Mouse (Mus musculus) CH12.LX (cell line): ENCODE results near the gene Cdh24. TPM values are rescaled to one million over a fixed set of nuclear protein-coding genes. Genes with fewer than 3 reads are reported as not detected.
A peak's percentile ranks its signal among the peaks of the same experiment; 100 is the strongest.

ENCODE experiments used
- DNase-seq: peaks from one replicate; pipeline ENCODE4 v3.0.0-alpha.2; 2013; ENCODE audit errors: extremely low read depth
- H3K27ac ChIP-seq: 2 replicates; pipeline ENCODE4 v1.5.1; 2012; ENCODE audit warnings: low read depth, mild to moderate bottlenecking, control low read depth, moderate library complexity; ENCODE audit not compliant: insufficient read depth
- H3K27me3 ChIP-seq: replicated peaks from 2 replicates; pipeline ENCODE3; 2012; ENCODE audit warnings: inconsistent platforms
- H3K36me3 ChIP-seq, 2 experiments: replicated peaks in 1 of 2; 2 replicates each; pipeline versions ENCODE3 to v1.6.1; 2012; ENCODE audit warnings: inconsistent platforms in 1 of 2, low read length in 1 of 2, mild to moderate bottlenecking in 1 of 2, mixed read lengths in 1 of 2, moderate library complexity in 1 of 2; ENCODE audit not compliant: control insufficient read depth in 1 of 2, insufficient read depth in 1 of 2
- H3K4me1 ChIP-seq, 2 experiments: 2 replicates each; pipeline ENCODE4 v1.6.1; 2012; ENCODE audit warnings: inconsistent platforms in 1 of 2, moderate library complexity in 1 of 2; ENCODE audit not compliant: insufficient read depth in 2 of 2, control insufficient read depth in 1 of 2
- H3K4me2 ChIP-seq: 2 replicates; pipeline ENCODE4 v1.6.1; 2012; ENCODE audit warnings: low read depth, mild to moderate bottlenecking, control low read depth; ENCODE audit not compliant: poor library complexity, insufficient read depth, severe bottlenecking
- H3K4me3 ChIP-seq, 3 experiments: fragments of 150-350 bp in 1 of 3; sonication (generic) in 1 of 3; replicated peaks in 1 of 3; 2 replicates each; pipeline versions ENCODE3 to v1.5.1; 2011 to 2012; ENCODE audit warnings: low read depth in 2 of 3, low read length in 2 of 3, mild to moderate bottlenecking in 2 of 3, moderate library complexity in 2 of 3, control low read depth in 1 of 3, improper control_type of control experiment in 1 of 3, inconsistent platforms in 1 of 3, mixed read lengths in 1 of 3; ENCODE audit not compliant: poor library complexity in 1 of 3
- H3K79me2 ChIP-seq: replicated peaks from 2 replicates; pipeline ENCODE4 v1.6.1; 2012; ENCODE audit warnings: mild to moderate bottlenecking, moderate library complexity; ENCODE audit not compliant: control insufficient read depth, poor library complexity, insufficient read depth, severe bottlenecking; ENCODE audit errors: extremely low read depth
- H3K9ac ChIP-seq: 2 replicates; pipeline ENCODE4 v1.6.1; 2012; ENCODE audit warnings: low read depth, mild to moderate bottlenecking, control low read depth, moderate library complexity; ENCODE audit not compliant: insufficient read depth
- H3K9me3 ChIP-seq: replicated peaks from 2 replicates; pipeline ENCODE3; 2012; ENCODE audit warnings: low read length, inconsistent platforms, mixed read lengths
- CHD2 ChIP-seq: IDR thresholded peaks from 2 replicates; pipeline ENCODE4 v1.6.1; 2011; ENCODE audit warnings: low read length, improper control_type of control experiment
- CTCF ChIP-seq, 2 experiments: IDR thresholded peaks in 1 of 2; conservative IDR thresholded peaks in 1 of 2; 2 replicates each; pipeline ENCODE4 v1.5.1; 2011 to 2012; ENCODE audit warnings: low read depth in 2 of 2, low read length in 2 of 2, improper control_type of control experiment in 1 of 2, inconsistent platforms in 1 of 2, mild to moderate bottlenecking in 1 of 2, moderate library complexity in 1 of 2
- E2F4 ChIP-seq: IDR thresholded peaks from 2 replicates; pipeline ENCODE4 v1.6.1; 2011; ENCODE audit warnings: low read depth, low read length, improper control_type of control experiment; ENCODE audit not compliant: insufficient replicate concordance
- ELF1 ChIP-seq: IDR thresholded peaks from 2 replicates; pipeline ENCODE4 v1.6.1; 2014; ENCODE audit warnings: low read depth, mild to moderate bottlenecking, inconsistent platforms, low read length, improper control_type of control experiment
- GABPA ChIP-seq: IDR thresholded peaks from 2 replicates; pipeline ENCODE4 v1.6.1; 2012; ENCODE audit warnings: low read depth, low read length, improper control_type of control experiment, inconsistent platforms; ENCODE audit not compliant: insufficient replicate concordance
- HCFC1 ChIP-seq: IDR thresholded peaks from 2 replicates; pipeline ENCODE4 v1.6.1; 2012; ENCODE audit warnings: low read depth, mild to moderate bottlenecking, inconsistent platforms, low read length, improper control_type of control experiment
- IRF4 ChIP-seq: IDR thresholded peaks from 2 replicates; pipeline ENCODE4 v1.6.1; 2014; ENCODE audit warnings: low read depth, mild to moderate bottlenecking, inconsistent platforms, low read length, improper control_type of control experiment
- JUND ChIP-seq: conservative IDR thresholded peaks from 2 replicates; pipeline ENCODE4 v1.6.1; 2011; ENCODE audit warnings: low read depth, low read length, improper control_type of control experiment
- MAFK ChIP-seq: IDR thresholded peaks from 2 replicates; pipeline ENCODE4 v1.6.1; 2011; ENCODE audit warnings: low read length, improper control_type of control experiment; ENCODE audit not compliant: insufficient replicate concordance
- MAX ChIP-seq: IDR thresholded peaks from 2 replicates; pipeline ENCODE4 v1.6.1; 2011; ENCODE audit warnings: low read length, improper control_type of control experiment
- MEF2A ChIP-seq: IDR thresholded peaks from 2 replicates; pipeline ENCODE4 v1.6.1; 2014; ENCODE audit warnings: low read depth, mild to moderate bottlenecking, inconsistent platforms, low read length, improper control_type of control experiment, borderline replicate concordance
- MXI1 ChIP-seq: IDR thresholded peaks from 2 replicates; pipeline ENCODE4 v1.6.1; 2011; ENCODE audit warnings: mild to moderate bottlenecking, low read depth, low read length, improper control_type of control experiment
- NELFE ChIP-seq: IDR thresholded peaks from 2 replicates; pipeline ENCODE4 v1.6.1; 2011; ENCODE audit warnings: low read depth, low read length, improper control_type of control experiment
- RAD21 ChIP-seq: IDR thresholded peaks from 2 replicates; pipeline ENCODE4 v1.6.1; 2011; ENCODE audit warnings: low read depth, mild to moderate bottlenecking, low read length, improper control_type of control experiment, moderate library complexity
- USF1 ChIP-seq: IDR thresholded peaks from 2 replicates; pipeline ENCODE4 v1.6.1; 2014; ENCODE audit warnings: low read depth, mild to moderate bottlenecking, inconsistent platforms, low read length, improper control_type of control experiment
- USF2 ChIP-seq: conservative IDR thresholded peaks from 2 replicates; pipeline ENCODE4 v1.6.1; 2011; ENCODE audit warnings: low read depth, low read length, improper control_type of control experiment
- ZC3H11A ChIP-seq: IDR thresholded peaks from 2 replicates; pipeline ENCODE4 v1.6.1; 2012; ENCODE audit warnings: low read depth, mild to moderate bottlenecking, inconsistent platforms, low read length, improper control_type of control experiment
- ZKSCAN1 ChIP-seq: IDR thresholded peaks from 2 replicates; pipeline ENCODE4 v1.6.1; 2012; ENCODE audit warnings: low read depth, inconsistent platforms, low read length, improper control_type of control experiment, borderline replicate concordance
- ZMIZ1 ChIP-seq: IDR thresholded peaks from 2 replicates; pipeline ENCODE4 v1.6.1; 2012; ENCODE audit warnings: low read depth, mild to moderate bottlenecking, inconsistent platforms, low read length, improper control_type of control experiment
- dilution Hi-C: fragments of 300-500 bp; cut with MboI; formaldehyde crosslinking; loops from 2 replicates; pipeline ENCODE4 v1.14.3; 2020; ENCODE audit warnings: low sequenced_read_pairs; ENCODE audit not compliant: extremely low pct_unique_long_range_greater_than_20kb, extremely low pct_ligation_motif_present
- in situ Hi-C: fragments of 300-500 bp; cut with MboI; formaldehyde crosslinking; loops from 3 replicates; pipeline ENCODE4 v1.14.3; 2019; ENCODE audit warnings: low sequenced_read_pairs, low pct_ligation_motif_present, low pct_unique_long_range_greater_than_20kb, mixed read lengths
- polyA plus RNA-seq: library from polyadenylated mRNA; unstranded; fragments of >175 nt; gene quantifications from 2 replicates; pipeline ENCODE4 v1.2.1, GENCODE M21; 2012; ENCODE audit warnings: low read depth; ENCODE audit not compliant: insufficient read length
- total RNA-seq, 2 experiments: library from RNA; depleted of rRNA; stranded (reverse); fragments of 300-350 nt in 1 of 2; fragments of >200 nt in 1 of 2; gene quantifications; 2 replicates each; pipeline ENCODE4 v1.2.3; 2012 to 2014

Gene Cdh24
- total and polyA plus RNA-seq, 3 experiments, result 1.0 to 4.9 (median 1.6) TPM

DNA sequence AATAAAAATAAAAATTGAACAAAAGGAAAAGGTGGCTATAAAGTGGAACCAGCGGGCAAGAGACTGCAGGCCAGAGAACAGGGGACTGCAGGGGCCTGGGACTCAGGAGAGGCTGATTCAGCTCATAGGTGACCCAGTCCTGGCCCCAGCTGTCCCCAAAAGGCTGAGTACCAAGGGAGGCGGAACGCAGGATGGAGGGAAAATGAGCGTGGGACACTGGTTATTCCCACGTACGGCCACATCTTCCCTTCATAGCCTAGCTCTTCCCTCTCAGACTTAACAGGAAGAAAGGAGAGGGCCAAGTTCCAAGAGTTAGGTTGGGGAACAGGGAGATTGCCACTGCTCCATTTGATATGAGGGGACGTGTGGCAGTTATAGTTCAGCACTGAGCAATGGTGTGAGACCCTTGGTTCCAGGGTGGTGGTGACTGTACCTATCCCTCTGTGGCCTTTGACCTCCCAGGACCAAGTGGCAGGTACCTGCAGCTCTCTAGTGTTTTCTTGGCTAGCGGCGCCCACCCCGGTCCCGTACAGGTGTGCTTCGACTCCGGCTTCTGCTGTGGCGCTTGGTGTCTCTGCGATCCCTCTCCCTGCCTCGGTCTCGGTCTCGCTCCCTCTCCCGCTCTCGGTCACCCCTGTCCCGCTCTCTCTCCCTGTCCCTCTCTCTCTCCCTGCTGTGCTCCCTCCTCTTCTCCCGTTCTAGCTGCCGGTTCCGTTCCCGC is 1.2 kb upstream of the Cdh24 start:
- no peak overlapping the region for H3K27ac ChIP-seq
- H3K9ac ChIP-seq, result no peak overlapping the region
- H3K79me2 ChIP-seq, result peaks cover 4% of the 10 kb centered on the region; the same call in 1 of the 2 replicates
- H3K4me1 ChIP-seq, result peaks cover 5 to 14% of the 10 kb centered on the region in 2 experiments; a peak in 2 of 4 replicates
- dilution Hi-C loops (no loop called here), in situ Hi-C loops (loop anchor here (25.0 kb wide), 1 partner anchor 580 kb away; no protein-coding TSS in a partner anchor)
- H3K27me3 ChIP-seq, result no peaks in the 10 kb centered on the region
- H3K36me3 ChIP-seq, result peaks cover 53 to 98% of the 10 kb centered on the region in 2 experiments
- no peaks in the 10 kb centered on the region for H3K9me3 ChIP-seq
- no peak overlapping the region for H3K4me3 ChIP-seq
- no peak for DNase-seq
- TF ChIP-seq ZC3H11A (no peak), CHD2 (no peak), HCFC1 (no peak), E2F4 (no peak), IRF4 (no peak), CTCF (conservative IDR thresholded peaks at IDR 0.05 in 1 of 2, IDR thresholded peaks at IDR 0.05 in 1 of 2; ENCODE audit: low read depth in 2 of 2, low read length in 2 of 2) (no peak), USF1 (no peak), MXI1 (no peak), NELFE (no peak), MAX (no peak), MAFK (no peak), USF2 (no peak), GABPA (no peak), JUND (no peak)
- H3K4me2 ChIP-seq, result no peak overlapping the region

GRCm38 (mm10) chr14:54640946-54641304 is 239 bp downstream of the Cdh24 start, which contains the start of gene Gm17606:
TSS of gene Gm17606 (plus strand) at chr14:54640952.
- no peak for DNase-seq
- H3K27me3 ChIP-seq, result no peaks in the 10 kb centered on the region
- TF ChIP-seq RAD21, result no peak
- no peak for TF ChIP-seq USF1
- no peak for TF ChIP-seq MEF2A
- no peak for TF ChIP-seq ELF1
- TF ChIP-seq ZMIZ1, result no peak
- TF ChIP-seq ZKSCAN1, result no peak
- TF ChIP-seq, all 38 proteins: peak for 0
- Histone ChIP-seq H3K79me2 (no peaks in the 10 kb centered on the region), H3K9ac (peak within 1 kb of the TSS; percentile 22), H3K27ac (peak within 1 kb of the TSS; percentile 23; the same call in 1 of the 2 replicates), H3K4me2 (peak within 1 kb of the TSS; percentile 68), H3K9me3 (no peaks in the 10 kb centered on the region), H3K4me1 (peaks cover 5 to 14% of the 10 kb centered on the region in 2 experiments; a peak in 2 of 4 replicates), H3K4me3 (peak within 1 kb of the TSS; percentile 16 to 50 (median 36)), H3K36me3 (peaks cover 53 to 98% of the 10 kb centered on the region in 2 experiments)
- in situ Hi-C loops, result loop anchor here (25.0 kb wide), 1 partner anchor 579 kb away; no protein-coding TSS in a partner anchor
- dilution Hi-C loops, result no loop called here
